Mouse (Mus musculus) embryonic facial prominence, embryonic 11.5 days (tissue): Measurements from ENCODE around the gene Orai3. TPM values are rescaled to one million over a fixed set of nuclear protein-coding genes. Genes with fewer than 3 reads are reported as not detected.
"Not testable (repeated sequence)": the region's sequence is repeated elsewhere in the genome, so short reads cannot be mapped to it uniquely, and the experiment has no call there.

Experiments
- ATAC-seq: fragments of 200-750 bp; cut with Nextera tagmentation; replicated peaks from 2 replicates; pipeline ENCODE4 v1.8.0; 2017; ENCODE audit warnings: low read depth; ENCODE audit not compliant: insufficient number of reproducible peaks, low FRiP score, low TSS enrichment
- DNase-seq: peaks from one replicate; pipeline ENCODE4 v3.0.0-alpha.2; 2015; ENCODE audit warnings: low spot score
- H3K27ac ChIP-seq: fragments of 300-500 bp; sonication (generic); replicated peaks from 2 replicates; pipeline ENCODE4 v1.5.1; 2014; ENCODE audit warnings: mild to moderate bottlenecking, low read depth, low read length, control low read depth
- H3K27me3 ChIP-seq: fragments of 300-500 bp; sonication (generic); 2 replicates; pipeline ENCODE4 v1.6.1; 2014; ENCODE audit warnings: mild to moderate bottlenecking, low read length, moderate library complexity, mixed read lengths; ENCODE audit not compliant: control insufficient read depth, insufficient read depth
- H3K36me3 ChIP-seq: fragments of 300-500 bp; sonication (generic); replicated peaks from 2 replicates; pipeline ENCODE4 v1.6.1; 2014; ENCODE audit warnings: low read depth, mild to moderate bottlenecking, low read length, moderate library complexity, mixed read lengths; ENCODE audit not compliant: control insufficient read depth, insufficient read depth
- H3K4me1 ChIP-seq: fragments of 300-500 bp; sonication (generic); 2 replicates; pipeline ENCODE4 v1.6.1; 2014; ENCODE audit warnings: low read length, mixed read lengths; ENCODE audit not compliant: control insufficient read depth, insufficient read depth
- H3K4me2 ChIP-seq: fragments of 300-500 bp; sonication (generic); 2 replicates; pipeline ENCODE4 v1.6.1; 2014; ENCODE audit warnings: low read depth, mild to moderate bottlenecking, control low read depth, low read length, moderate library complexity
- H3K4me3 ChIP-seq: fragments of 300-500 bp; sonication (generic); 2 replicates; pipeline ENCODE4 v1.5.1; 2014; ENCODE audit warnings: low read depth, low read length, control low read depth
- H3K9ac ChIP-seq: fragments of 300-500 bp; sonication (generic); replicated peaks from 2 replicates; pipeline ENCODE4 v1.6.1; 2014; ENCODE audit warnings: mild to moderate bottlenecking, control low read depth, low read length
- H3K9me3 ChIP-seq: fragments of 300-500 bp; sonication (generic); replicated peaks from 2 replicates; pipeline ENCODE4 v1.6.1; 2016; ENCODE audit warnings: mild to moderate bottlenecking, low read length, inconsistent platforms, mixed read lengths; ENCODE audit not compliant: control insufficient read depth
- WGBS: fragments of 180-500 bp; shearing (Covaris S2); extraction: QIAGEN DNeasy Blood & Tissue Kit; methylation state at CpG from one replicate; pipeline ENCODE4 v1.1.7; 2014; 5-methylcytosine and 5-hydroxymethylcytosine counted together
- polyA plus RNA-seq: library from polyadenylated mRNA; unstranded; fragments of >200 nt; fragmentation: Nextera tagmentation; extraction: Ambion mirVana; gene quantifications from 2 replicates; pipeline ENCODE4 v1.2.1, GENCODE M21; 2014

Orai3 gene
- 8.6 and 8.7 TPM in 2 replicates for polyA plus RNA-seq

DNA sequence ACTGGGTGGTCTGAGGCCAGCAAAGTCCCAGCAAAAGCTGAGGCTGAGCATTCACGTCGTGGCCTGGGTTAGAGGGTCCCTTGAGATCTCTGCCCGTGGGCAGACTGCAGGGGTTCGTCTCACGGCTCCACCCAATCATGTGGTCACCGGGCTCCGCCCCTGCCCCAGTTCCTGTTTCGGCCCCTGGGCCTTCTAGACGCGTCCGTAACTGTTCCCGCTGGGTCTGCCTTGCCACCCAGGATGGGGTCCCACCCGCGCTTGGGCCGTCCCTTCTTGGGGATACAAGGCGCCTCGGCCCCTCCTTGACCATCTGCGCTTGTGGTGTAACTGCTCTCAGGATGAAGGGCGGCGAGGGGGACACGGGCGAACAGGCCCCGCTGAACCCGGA lies at the start of gene Orai3:
Orai3 (plus strand) TSS at position 165 of the 388 bp plus-strand sequence.
- Histone ChIP-seq H3K4me1 (peaks cover 2% of the 10 kb centered on the region; the same call in 1 of the 2 replicates), H3K4me3 (peak within 1 kb of the TSS; percentile 47), H3K4me2 (peak within 1 kb of the TSS; percentile 81), H3K9ac (peak within 1 kb of the TSS; percentile 72), H3K36me3 (peaks cover 7% of the 10 kb centered on the region), H3K27ac (peak within 1 kb of the TSS; percentile 87), H3K27me3 (no peaks in the 10 kb centered on the region), H3K9me3 (no peaks in the 10 kb centered on the region)
- DNase-seq (peak; percentile 87), ATAC-seq (peak; percentile 61)
- under 1% methylated on average over 24 of the region's 24 CpGs for WGBS

DNA sequence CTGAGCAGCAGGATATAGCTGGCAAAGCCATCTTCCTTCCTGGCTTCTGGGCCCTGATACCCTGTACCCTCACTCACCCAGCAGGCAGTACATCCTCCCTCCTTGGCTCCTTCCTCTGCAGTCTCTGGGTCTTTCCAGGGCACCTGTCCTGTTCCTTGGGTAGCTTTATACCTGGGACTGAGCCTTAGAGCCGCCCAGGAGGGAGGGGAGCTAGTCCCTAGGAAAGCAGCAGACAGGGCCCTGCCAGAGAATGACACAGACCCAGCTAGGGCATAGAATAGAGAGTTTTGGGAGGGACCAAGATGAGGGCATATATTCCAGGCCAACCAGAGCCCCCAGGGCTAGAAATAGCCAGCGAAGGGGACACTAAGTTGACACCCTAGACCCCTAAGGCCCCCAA lies 44.1 kb upstream of the Orai3 start:
- DNase-seq = no peak
- H3K4me1 ChIP-seq = no peaks in the 10 kb centered on the region
- no peak for ATAC-seq
- no peaks in the 10 kb centered on the region for H3K9me3 ChIP-seq
- no peak overlapping the region for H3K4me3 ChIP-seq
- H3K27ac ChIP-seq = no peak overlapping the region
- H3K9ac ChIP-seq = no peak overlapping the region
- 52% methylated on average over 2 of the region's 2 CpGs for WGBS
- H3K4me2 ChIP-seq = no peak overlapping the region
- no peaks in the 10 kb centered on the region for H3K36me3 ChIP-seq
- H3K27me3 ChIP-seq = no peaks in the 10 kb centered on the region

DNA sequence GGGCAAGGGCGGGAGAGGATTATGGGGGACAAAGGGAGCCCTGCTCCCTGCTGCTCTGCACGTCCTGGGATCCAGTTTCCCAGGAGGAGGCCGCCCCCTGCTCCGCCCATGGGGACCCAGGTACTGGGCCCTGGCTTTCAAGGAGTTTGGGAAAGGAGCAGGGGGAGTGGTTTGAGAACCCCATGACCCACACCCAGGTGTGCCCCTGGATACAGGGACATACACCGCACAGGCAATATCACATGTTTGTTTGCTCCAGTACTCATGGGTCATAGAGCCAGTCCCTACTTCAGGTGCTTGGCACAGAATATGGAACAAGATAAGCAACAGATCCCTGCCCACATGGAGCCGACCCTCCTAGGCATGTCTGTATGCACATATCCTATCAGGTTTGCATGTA lies 43.7 kb upstream of the Orai3 start:
- no peak overlapping the region for H3K4me3 ChIP-seq
- no peaks in the 10 kb centered on the region for H3K9me3 ChIP-seq
- no peaks in the 10 kb centered on the region for H3K36me3 ChIP-seq
- no peak for ATAC-seq
- no peak overlapping the region for H3K9ac ChIP-seq
- H3K27me3 ChIP-seq = no peaks in the 10 kb centered on the region
- no peaks in the 10 kb centered on the region for H3K4me1 ChIP-seq
- H3K27ac ChIP-seq = no peak overlapping the region
- 51% methylated on average over 6 of the region's 6 CpGs for WGBS
- H3K4me2 ChIP-seq = no peak overlapping the region
- no peak for DNase-seq

DNA sequence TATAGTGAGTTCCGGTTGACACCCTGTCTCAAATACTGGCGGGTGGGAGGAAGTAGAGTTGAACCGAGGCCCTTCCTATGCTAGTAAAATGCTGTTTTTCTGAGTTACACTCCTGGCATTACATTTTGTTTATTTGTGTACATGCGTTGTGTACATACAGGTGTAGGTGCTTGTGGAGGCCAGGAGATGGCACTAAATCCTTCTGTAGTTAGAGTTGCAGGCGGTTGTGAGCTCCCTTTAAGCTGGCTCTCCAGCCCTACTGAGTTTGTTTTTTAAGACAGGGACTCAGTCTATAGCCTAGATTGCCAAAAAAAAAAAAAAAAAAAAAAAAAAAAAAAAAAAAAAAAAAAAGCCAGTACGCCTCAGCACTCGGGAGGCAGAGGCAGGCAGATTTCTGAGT lies 41.7 kb upstream of the Orai3 start:
- Histone ChIP-seq H3K27ac (no peak overlapping the region), H3K36me3 (no peaks in the 10 kb centered on the region), H3K27me3 (no peaks in the 10 kb centered on the region), H3K4me1 (no peaks in the 10 kb centered on the region), H3K4me3 (no peak overlapping the region), H3K9me3 (no peaks in the 10 kb centered on the region), H3K4me2 (no peak overlapping the region), H3K9ac (no peak overlapping the region)
- no peak for ATAC-seq
- WGBS = 87% methylated on average over 7 of the region's 7 CpGs
- no peak for DNase-seq

DNA sequence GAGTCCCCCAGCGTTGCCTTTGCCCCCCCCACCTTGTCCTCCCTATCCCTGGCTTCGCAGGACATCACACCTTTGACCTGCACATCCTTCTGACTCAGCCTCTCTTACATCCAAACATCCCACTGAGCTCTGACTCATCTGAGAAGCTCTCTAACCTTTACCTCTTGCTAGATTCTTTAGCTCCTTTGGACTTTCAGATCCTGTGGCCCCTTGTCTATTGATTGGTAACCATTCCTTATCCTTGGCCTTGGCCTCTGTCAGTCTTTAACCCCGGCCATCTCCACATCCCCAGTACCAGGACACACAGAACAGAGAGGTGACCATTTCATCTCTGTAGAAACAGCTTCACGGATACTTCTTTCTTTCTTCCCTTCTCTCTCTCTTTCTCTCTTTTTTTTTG lies 39.4 kb upstream of the Orai3 start:
- DNase-seq (no peak), ATAC-seq (no peak)
- WGBS = 73% methylated on average over 4 of the region's 4 CpGs
- no peak overlapping the region for H3K27ac ChIP-seq
- no peak overlapping the region for H3K9ac ChIP-seq
- no peak overlapping the region for H3K4me3 ChIP-seq
- H3K36me3 ChIP-seq = no peaks in the 10 kb centered on the region
- H3K9me3 ChIP-seq = no peaks in the 10 kb centered on the region
- no peaks in the 10 kb centered on the region for H3K4me1 ChIP-seq
- H3K4me2 ChIP-seq = no peak overlapping the region
- no peaks in the 10 kb centered on the region for H3K27me3 ChIP-seq

DNA sequence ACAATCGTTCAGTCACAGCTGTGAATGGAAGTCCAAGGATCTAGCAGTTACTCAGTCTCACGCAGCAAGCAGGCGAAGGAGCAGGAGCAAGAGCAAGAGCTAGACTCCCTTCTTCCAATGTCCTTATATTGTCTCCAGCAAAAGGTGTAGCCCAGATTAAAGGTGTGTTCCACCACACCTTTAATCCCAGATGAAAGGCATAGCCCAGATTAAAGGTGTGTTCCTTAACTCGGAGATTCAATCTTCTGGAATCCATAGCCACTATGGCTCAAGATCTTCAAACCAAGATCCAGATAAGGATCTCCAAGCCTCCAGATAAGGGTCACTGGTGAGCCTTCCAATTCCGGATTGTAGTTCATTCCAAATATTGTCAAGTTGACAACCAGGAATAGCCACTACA lies 37.5 kb upstream of the Orai3 start, which contains the start of gene Ctf2:
Ctf2 (minus strand) TSS at position 101 of the 400 bp plus-strand sequence.
- not testable (repeated sequence) for ATAC-seq, H3K27ac ChIP-seq, H3K9ac ChIP-seq, DNase-seq, H3K4me3 ChIP-seq, H3K4me1 ChIP-seq, H3K36me3 ChIP-seq, H3K27me3 ChIP-seq, H3K9me3 ChIP-seq, H3K4me2 ChIP-seq
- no CpG with 5 or more reads among the region's 5 CpGs for WGBS

DNA sequence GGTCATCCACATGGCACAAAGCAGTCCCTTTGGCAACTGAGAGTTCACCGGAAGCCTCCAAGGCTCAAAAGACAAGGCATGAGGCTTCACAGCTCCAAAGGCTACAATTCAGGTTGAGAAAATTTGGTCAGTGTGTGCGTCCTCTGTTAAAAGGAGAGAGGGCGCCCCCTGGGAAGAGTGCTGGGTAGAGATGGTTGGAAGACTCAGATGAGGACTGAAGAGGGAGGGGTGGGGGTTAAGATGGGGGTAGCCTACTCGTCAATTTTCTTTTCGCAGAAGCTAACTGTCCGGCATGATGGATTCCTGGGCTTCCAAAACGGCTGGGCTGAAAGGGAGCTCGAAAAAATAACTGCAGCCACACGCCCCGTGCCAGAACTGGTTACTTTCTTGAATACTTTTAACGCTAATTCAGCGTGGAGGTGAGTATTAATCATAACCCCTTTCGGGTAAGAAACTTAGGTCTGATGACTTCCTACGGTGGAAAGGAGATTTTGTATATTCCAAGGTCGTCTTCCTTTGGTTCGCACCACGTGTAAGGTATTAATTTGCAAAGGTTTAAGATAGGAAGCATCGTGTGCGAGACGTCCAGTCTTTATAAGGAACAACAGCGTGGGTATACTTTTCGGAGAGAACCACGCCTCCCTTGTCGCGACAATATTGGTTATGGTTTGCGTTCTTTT lies 25.1 kb upstream of the Orai3 start, which contains the start of gene Fbxl19:
Fbxl19 (plus strand) TSS at position 178 of the 680 bp plus-strand sequence.
- Histone ChIP-seq H3K4me2 (peak within 1 kb of the TSS; percentile 55), H3K27me3 (no peaks in the 10 kb centered on the region), H3K9ac (peak within 1 kb of the TSS; percentile 71), H3K4me1 (no peaks in the 10 kb centered on the region), H3K9me3 (no peaks in the 10 kb centered on the region), H3K36me3 (peaks cover 3% of the 10 kb centered on the region), H3K4me3 (peak within 1 kb of the TSS; percentile 88), H3K27ac (peak within 1 kb of the TSS; percentile 95)
- ATAC-seq (no peak), DNase-seq (peak; percentile 87)
- WGBS = under 1% methylated on average over 26 of the region's 26 CpGs

DNA sequence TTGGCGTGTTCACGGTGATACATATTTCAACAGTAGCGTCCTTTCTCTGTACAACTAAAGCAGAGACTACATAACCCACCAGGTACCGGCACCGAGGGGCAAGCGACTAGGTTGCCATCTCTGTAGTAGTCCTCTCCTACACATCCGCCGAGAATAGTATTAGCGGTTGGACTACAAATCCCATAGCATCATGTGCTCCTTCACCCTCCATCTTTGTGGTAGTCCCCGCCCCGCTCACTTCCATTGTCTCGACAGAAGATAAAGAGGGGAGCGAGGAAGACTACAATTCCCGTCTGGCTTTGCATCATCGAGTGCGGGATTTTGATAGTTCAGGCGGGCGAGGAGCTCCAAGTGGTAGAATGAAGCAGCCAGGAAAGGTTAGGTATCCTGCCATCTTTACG lies 24.4 kb upstream of the Orai3 start:
- peak overlapping the region; percentile 95 for H3K27ac ChIP-seq
- H3K4me1 ChIP-seq = no peaks in the 10 kb centered on the region
- peak; percentile 81 for ATAC-seq
- no peaks in the 10 kb centered on the region for H3K9me3 ChIP-seq
- H3K27me3 ChIP-seq = no peaks in the 10 kb centered on the region
- peaks cover 7% of the 10 kb centered on the region for H3K36me3 ChIP-seq
- H3K4me2 ChIP-seq = peak overlapping the region; percentile 55
- peak overlapping the region; percentile 88 for H3K4me3 ChIP-seq
- 0% methylated on average over 19 of the region's 19 CpGs for WGBS
- peak; percentile 98 for DNase-seq
- peak overlapping the region; percentile 71 for H3K9ac ChIP-seq
